Mouse (Mus musculus): Measurements from ENCODE around the gene Ptpn3. TPM values are rescaled to one million over a fixed set of nuclear protein-coding genes. Genes with fewer than 3 reads are reported as not detected.

Gene Ptpn3
- polyA plus RNA-seq, 1 experiment from 2014 or later, result 3.3 TPM

- H3K4me3 ChIP-seq (ENCODE audit: control insufficient read depth in 1 of 2, insufficient read depth in 1 of 2, low read depth in 1 of 2, low read length in 2 of 2), result no peak overlapping the region
- H3K36me3 ChIP-seq (ENCODE audit: control insufficient read depth, insufficient read depth, low read length), result no peaks in the 10 kb centered on the region
- no peak for ATAC-seq (ENCODE audit: insufficient number of reproducible peaks, insufficient read depth, low FRiP score, low read depth)
- H3K9ac ChIP-seq (ENCODE audit: low read length), result peak overlapping the region; percentile 54; the same call in 1 of the 2 replicates
- peaks cover 9 to 11% of the 10 kb centered on the region in 2 experiments for H3K4me1 ChIP-seq (ENCODE audit: control insufficient read depth in 2 of 2, insufficient read depth in 2 of 2, low read length in 2 of 2)
- WGBS, result 7% methylated on average over 9 of the region's 9 CpGs
- H3K9me3 ChIP-seq (ENCODE audit: control insufficient read depth, low read length), result no peaks in the 10 kb centered on the region
- H3K27me3 ChIP-seq (ENCODE audit: control insufficient read depth, insufficient read depth, low read length), result no peaks in the 10 kb centered on the region
- no peak overlapping the region for H3K27ac ChIP-seq (replicated peaks in 1 of 2; ENCODE audit: control insufficient read depth in 1 of 2, insufficient read depth in 1 of 2, low read depth in 2 of 2, low read length in 2 of 2)
- peak overlapping the region; percentile 57 for H3K4me2 ChIP-seq (ENCODE audit: low read length)
Observed at GRCm38 (mm10) chr4:57153068-57153835, 148.4 kb downstream of the Ptpn3 start.

DNA sequence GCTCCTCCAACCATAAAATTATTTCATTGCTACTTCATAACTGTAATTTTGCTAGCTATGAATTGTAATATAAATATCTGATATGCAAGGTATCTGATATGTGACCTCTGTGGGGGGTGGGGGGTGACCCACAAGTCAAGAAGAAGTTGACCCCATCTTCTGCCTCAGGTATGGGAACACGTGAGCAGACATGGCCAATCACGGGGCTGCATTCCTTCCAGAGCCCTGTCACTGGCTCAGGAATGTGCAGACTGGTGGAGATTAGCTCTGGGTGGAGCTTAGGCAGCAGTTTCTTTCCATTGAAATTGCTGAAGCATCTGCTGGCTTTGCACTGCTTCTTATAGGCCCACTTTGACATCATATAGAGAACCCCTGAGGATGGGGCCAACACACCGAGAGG is 153.5 kb downstream of the Ptpn3 start:
- no peak overlapping the region for H3K4me3 ChIP-seq (ENCODE audit: control insufficient read depth in 1 of 2, insufficient read depth in 1 of 2, low read depth in 1 of 2, low read length in 2 of 2)
- no peak overlapping the region for H3K4me2 ChIP-seq (ENCODE audit: low read length)
- no peak overlapping the region for H3K27ac ChIP-seq (replicated peaks in 1 of 2; ENCODE audit: control insufficient read depth in 1 of 2, insufficient read depth in 1 of 2, low read depth in 2 of 2, low read length in 2 of 2)
- no peak for ATAC-seq (ENCODE audit: insufficient number of reproducible peaks, insufficient read depth, low FRiP score, low read depth)
- H3K4me1 ChIP-seq (ENCODE audit: control insufficient read depth in 2 of 2, insufficient read depth in 2 of 2, low read length in 2 of 2), result peaks cover 0 to 2% of the 10 kb centered on the region in 2 experiments; a peak in 2 of 4 replicates
- no peaks in the 10 kb centered on the region for H3K9me3 ChIP-seq (ENCODE audit: control insufficient read depth, low read length)
- WGBS, result 37% methylated on average over 3 of the region's 3 CpGs
- H3K27me3 ChIP-seq (ENCODE audit: control insufficient read depth, insufficient read depth, low read length), result peaks cover 14% of the 10 kb centered on the region
- H3K9ac ChIP-seq (ENCODE audit: low read length), result no peak overlapping the region
- H3K36me3 ChIP-seq (ENCODE audit: control insufficient read depth, insufficient read depth, low read length), result no peaks in the 10 kb centered on the region

DNA sequence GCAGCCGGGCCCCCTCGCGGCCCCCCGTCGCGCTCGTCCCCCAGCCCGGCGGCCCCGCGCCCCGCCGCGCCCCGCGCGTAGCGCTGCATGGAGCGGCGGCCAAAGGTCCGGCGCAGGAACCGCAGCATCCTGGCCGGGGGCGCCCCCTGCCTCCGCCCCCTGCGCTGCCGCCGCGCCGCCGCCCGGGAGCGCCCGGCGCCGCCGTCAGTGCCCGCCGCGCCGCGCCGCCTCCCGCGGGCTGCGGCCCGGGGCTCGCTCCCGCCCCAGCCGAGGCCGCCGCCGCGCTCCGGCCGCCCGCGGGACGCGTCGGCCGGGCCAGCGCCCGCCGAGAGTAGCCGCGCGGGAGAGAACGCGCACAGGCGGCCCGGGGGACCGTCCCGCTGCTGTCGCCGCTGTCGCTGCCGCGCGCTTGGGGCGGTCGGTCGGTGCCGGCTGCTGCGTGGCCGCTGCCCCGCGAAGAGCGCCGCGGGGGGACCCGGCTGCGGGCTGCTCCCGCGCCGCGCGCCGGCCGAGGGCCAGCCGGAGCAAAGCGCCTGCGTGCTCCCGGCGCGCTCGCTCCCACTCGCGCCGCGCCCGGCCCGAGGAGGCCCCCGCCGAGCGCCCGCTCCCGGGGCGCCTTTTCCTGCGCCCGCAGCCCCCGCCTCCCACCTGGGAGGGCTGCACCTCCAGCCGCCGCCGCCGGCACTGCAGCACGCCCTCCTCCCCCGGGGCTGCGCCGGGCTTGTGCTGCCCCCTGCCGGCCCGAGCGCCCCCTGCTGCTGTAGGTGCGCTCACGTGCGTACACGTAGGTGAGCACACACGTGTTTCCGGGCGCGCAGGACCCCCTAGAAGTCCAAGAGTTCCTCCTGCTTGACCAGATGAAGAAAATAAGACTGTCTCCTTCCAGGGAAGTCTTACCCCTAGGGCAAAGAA is 158.4 kb downstream of the Ptpn3 start, which contains the start of gene Epb41l4b:
TSS of gene Epb41l4b (minus strand) at position 412 of the 912 bp plus-strand sequence.
- Histone ChIP-seq H3K27me3 (ENCODE audit: control insufficient read depth, insufficient read depth, low read length) (peaks cover 52% of the 10 kb centered on the region), H3K4me3 (ENCODE audit: control insufficient read depth in 1 of 2, insufficient read depth in 1 of 2, low read depth in 1 of 2, low read length in 2 of 2) (peak within 1 kb of the TSS; percentile 67 to 77), H3K4me2 (ENCODE audit: low read length) (peak within 1 kb of the TSS; percentile 97), H3K36me3 (ENCODE audit: control insufficient read depth, insufficient read depth, low read length) (no peaks in the 10 kb centered on the region), H3K4me1 (ENCODE audit: control insufficient read depth in 2 of 2, insufficient read depth in 2 of 2, low read length in 2 of 2) (peaks cover 0 to 12% of the 10 kb centered on the region in 2 experiments; a peak in 3 of 4 replicates), H3K27ac (replicated peaks in 1 of 2; ENCODE audit: control insufficient read depth in 1 of 2, insufficient read depth in 1 of 2, low read depth in 2 of 2, low read length in 2 of 2) (no peak within 1 kb of the TSS), H3K9me3 (ENCODE audit: control insufficient read depth, low read length) (no peaks in the 10 kb centered on the region), H3K9ac (ENCODE audit: low read length) (peak within 1 kb of the TSS; percentile 74)
- ATAC-seq (ENCODE audit: insufficient number of reproducible peaks, insufficient read depth, low FRiP score, low read depth), result peak; percentile 80
- WGBS, result under 1% methylated on average over 81 of the region's 142 CpGs

GRCm38 (mm10) chr4:57142374-57143025 is 159.1 kb downstream of the Ptpn3 start:
- Histone ChIP-seq H3K27me3 (ENCODE audit: control insufficient read depth, insufficient read depth, low read length) (peaks cover 58% of the 10 kb centered on the region), H3K4me3 (ENCODE audit: control insufficient read depth in 1 of 2, insufficient read depth in 1 of 2, low read depth in 1 of 2, low read length in 2 of 2) (peak overlapping the region; percentile 67 to 77), H3K36me3 (ENCODE audit: control insufficient read depth, insufficient read depth, low read length) (no peaks in the 10 kb centered on the region), H3K4me1 (ENCODE audit: control insufficient read depth in 2 of 2, insufficient read depth in 2 of 2, low read length in 2 of 2) (peaks cover 0 to 12% of the 10 kb centered on the region in 2 experiments; a peak in 3 of 4 replicates), H3K9ac (ENCODE audit: low read length) (peak overlapping the region; percentile 74), H3K9me3 (ENCODE audit: control insufficient read depth, low read length) (no peaks in the 10 kb centered on the region), H3K27ac (replicated peaks in 1 of 2; ENCODE audit: control insufficient read depth in 1 of 2, insufficient read depth in 1 of 2, low read depth in 2 of 2, low read length in 2 of 2) (no peak overlapping the region), H3K4me2 (ENCODE audit: low read length) (peak overlapping the region; percentile 97)
- WGBS, result 4% methylated on average over 28 of the region's 43 CpGs
- ATAC-seq (ENCODE audit: insufficient number of reproducible peaks, insufficient read depth, low FRiP score, low read depth), result no peak

DNA sequence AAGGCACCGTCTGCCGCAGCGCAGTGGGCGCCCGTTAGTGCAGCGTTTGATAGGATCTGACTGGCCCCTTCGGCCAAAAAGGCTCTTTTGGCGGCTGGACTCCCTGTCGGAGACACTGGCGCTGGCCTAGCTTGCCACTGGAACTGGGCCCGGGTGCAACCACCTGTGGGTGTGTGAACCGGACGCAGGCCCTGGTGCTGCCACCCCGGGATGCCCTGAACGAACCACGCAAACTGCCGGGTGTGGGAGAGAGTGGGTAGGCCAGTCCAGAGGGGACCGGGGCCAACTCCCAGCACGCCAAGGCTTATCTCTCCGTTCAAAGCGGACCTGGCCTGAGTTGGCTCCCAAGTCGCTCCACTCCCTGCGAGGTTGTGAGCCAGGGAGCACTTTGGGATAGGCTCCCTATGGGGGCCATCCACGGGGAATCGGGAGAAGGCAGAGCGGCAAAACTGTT is 159.7 kb downstream of the Ptpn3 start:
- peaks cover 0 to 12% of the 10 kb centered on the region in 2 experiments; a peak in 3 of 4 replicates for H3K4me1 ChIP-seq (ENCODE audit: control insufficient read depth in 2 of 2, insufficient read depth in 2 of 2, low read length in 2 of 2)
- WGBS, result 9% methylated on average over 26 of the region's 26 CpGs
- peaks cover 60% of the 10 kb centered on the region for H3K27me3 ChIP-seq (ENCODE audit: control insufficient read depth, insufficient read depth, low read length)

DNA sequence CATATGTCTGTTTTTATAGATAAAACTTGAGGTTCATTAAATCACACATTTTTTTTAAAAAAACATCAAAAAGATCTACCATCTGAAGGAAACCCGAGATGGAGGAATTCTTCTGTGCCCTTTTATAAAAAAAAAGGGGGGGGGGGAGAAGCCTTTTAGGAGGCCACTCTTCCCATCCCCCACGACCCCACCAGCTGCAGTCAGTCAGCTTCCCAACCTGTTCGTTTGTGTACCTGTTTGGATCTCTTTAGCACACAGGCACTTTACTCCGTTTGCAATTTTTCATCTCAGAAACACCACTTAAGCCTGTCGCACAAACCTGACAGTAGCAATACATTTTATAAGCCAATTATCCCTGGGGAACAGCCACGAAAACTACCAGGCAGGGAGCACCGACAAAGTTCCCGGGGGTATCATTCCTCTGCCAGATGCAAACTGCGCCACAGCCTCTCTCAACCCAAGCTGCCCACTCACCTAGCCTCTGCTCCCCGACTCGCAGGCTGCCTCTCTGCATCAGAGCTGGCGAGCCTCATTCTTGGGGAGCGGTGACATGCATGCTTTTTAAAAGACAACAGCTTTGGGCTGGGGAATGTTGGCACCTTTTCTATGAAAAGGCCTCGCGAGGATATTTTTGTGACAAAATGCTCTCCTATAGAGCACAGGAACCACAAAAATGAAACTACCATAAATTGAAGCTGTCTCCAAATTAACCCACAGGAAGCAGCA is 160.5 kb downstream of the Ptpn3 start:
- ATAC-seq (ENCODE audit: insufficient number of reproducible peaks, insufficient read depth, low FRiP score, low read depth), result no peak
- Histone ChIP-seq H3K4me3 (ENCODE audit: control insufficient read depth in 1 of 2, insufficient read depth in 1 of 2, low read depth in 1 of 2, low read length in 2 of 2) (peak overlapping the region in 1 of 2 experiments; percentile 67; a peak in 1 of 4 replicates), H3K4me1 (ENCODE audit: control insufficient read depth in 2 of 2, insufficient read depth in 2 of 2, low read length in 2 of 2) (peaks cover 0 to 12% of the 10 kb centered on the region in 2 experiments; a peak in 3 of 4 replicates), H3K9ac (ENCODE audit: low read length) (no peak overlapping the region), H3K36me3 (ENCODE audit: control insufficient read depth, insufficient read depth, low read length) (no peaks in the 10 kb centered on the region), H3K9me3 (ENCODE audit: control insufficient read depth, low read length) (no peaks in the 10 kb centered on the region), H3K27me3 (ENCODE audit: control insufficient read depth, insufficient read depth, low read length) (peaks cover 66% of the 10 kb centered on the region), H3K27ac (replicated peaks in 1 of 2; ENCODE audit: control insufficient read depth in 1 of 2, insufficient read depth in 1 of 2, low read depth in 2 of 2, low read length in 2 of 2) (no peak overlapping the region), H3K4me2 (ENCODE audit: low read length) (peak overlapping the region; percentile 97; the same call in 1 of the 2 replicates)
- 50% methylated on average over 15 of the region's 15 CpGs for WGBS

More for the DNA sequence above, 159.7 kb downstream of the Ptpn3 start:
- Histone ChIP-seq H3K4me3 (ENCODE audit: control insufficient read depth in 1 of 2, insufficient read depth in 1 of 2, low read depth in 1 of 2, low read length in 2 of 2) (peak overlapping the region in 1 of 2 experiments; percentile 67; a peak in 2 of 4 replicates), H3K9me3 (ENCODE audit: control insufficient read depth, low read length) (no peaks in the 10 kb centered on the region), H3K27ac (replicated peaks in 1 of 2; ENCODE audit: control insufficient read depth in 1 of 2, insufficient read depth in 1 of 2, low read depth in 2 of 2, low read length in 2 of 2) (no peak overlapping the region), H3K4me2 (ENCODE audit: low read length) (peak overlapping the region; percentile 97), H3K9ac (ENCODE audit: low read length) (no peak overlapping the region), H3K36me3 (ENCODE audit: control insufficient read depth, insufficient read depth, low read length) (no peaks in the 10 kb centered on the region)
- no peak for ATAC-seq (ENCODE audit: insufficient number of reproducible peaks, insufficient read depth, low FRiP score, low read depth)

All from heart, embryonic 14.5 days (tissue).